Mouse (Mus musculus) heart, embryonic 13.5 days (tissue): ENCODE measurements around the gene Arhgap24. TPM values are rescaled to one million over a fixed set of nuclear protein-coding genes. Genes with fewer than 3 reads are reported as not detected.
"Not testable (repeated sequence)": the region's sequence is repeated elsewhere in the genome, so short reads cannot be mapped to it uniquely, and the experiment has no call there.

Source experiments
- ATAC-seq: fragments of 200-750 bp; cut with Nextera tagmentation; 2 replicates; pipeline ENCODE4 v1.8.0; 2017; ENCODE audit warnings: moderate TSS enrichment; ENCODE audit not compliant: insufficient number of reproducible peaks, low FRiP score, low TSS enrichment; ENCODE audit errors: extremely low read depth
- H3K27ac ChIP-seq: fragments of 300-500 bp; sonication (generic); replicated peaks from 2 replicates; pipeline ENCODE4 v1.5.1; 2015; ENCODE audit warnings: moderate library complexity, mild to moderate bottlenecking, inconsistent platforms
- H3K27me3 ChIP-seq: fragments of 300-500 bp; sonication (generic); replicated peaks from 2 replicates; pipeline ENCODE4 v1.6.1; 2015; ENCODE audit warnings: mild to moderate bottlenecking, inconsistent platforms
- H3K36me3 ChIP-seq: fragments of 300-500 bp; sonication (generic); 2 replicates; pipeline ENCODE4 v1.6.1; 2015; ENCODE audit warnings: mild to moderate bottlenecking, inconsistent platforms
- H3K4me1 ChIP-seq: fragments of 300-500 bp; sonication (generic); 2 replicates; pipeline ENCODE4 v1.6.1; 2015; ENCODE audit warnings: inconsistent platforms
- H3K4me2 ChIP-seq: fragments of 300-500 bp; sonication (generic); 2 replicates; pipeline ENCODE4 v1.6.1; 2015; ENCODE audit warnings: inconsistent platforms, mild to moderate bottlenecking, moderate library complexity
- H3K4me3 ChIP-seq: fragments of 300-500 bp; sonication (generic); 2 replicates; pipeline ENCODE4 v1.5.1; 2015; ENCODE audit warnings: moderate library complexity, mild to moderate bottlenecking, inconsistent platforms
- H3K9ac ChIP-seq: fragments of 300-500 bp; sonication (generic); 2 replicates; pipeline ENCODE4 v1.6.1; 2015; ENCODE audit warnings: inconsistent platforms, mild to moderate bottlenecking, moderate library complexity
- H3K9me3 ChIP-seq: fragments of 300-500 bp; sonication (generic); 2 replicates; pipeline ENCODE4 v1.6.1; 2016; ENCODE audit warnings: inconsistent platforms
- WGBS: fragments of 180-500 bp; shearing (Covaris S2); methylation state at CpG from one replicate; pipeline ENCODE4 v1.1.7; 2015; ENCODE audit warnings: mixed read lengths; 5-methylcytosine and 5-hydroxymethylcytosine counted together
- polyA plus RNA-seq: library from polyadenylated mRNA; unstranded; fragments of >200 nt; fragmentation: Nextera tagmentation; extraction: Ambion mirVana; gene quantifications from 2 replicates; pipeline ENCODE4 v1.2.1, GENCODE M21; 2015

Gene Arhgap24
- polyA plus RNA-seq, 1 experiment from 2014 or later: 11.2 TPM

DNA sequence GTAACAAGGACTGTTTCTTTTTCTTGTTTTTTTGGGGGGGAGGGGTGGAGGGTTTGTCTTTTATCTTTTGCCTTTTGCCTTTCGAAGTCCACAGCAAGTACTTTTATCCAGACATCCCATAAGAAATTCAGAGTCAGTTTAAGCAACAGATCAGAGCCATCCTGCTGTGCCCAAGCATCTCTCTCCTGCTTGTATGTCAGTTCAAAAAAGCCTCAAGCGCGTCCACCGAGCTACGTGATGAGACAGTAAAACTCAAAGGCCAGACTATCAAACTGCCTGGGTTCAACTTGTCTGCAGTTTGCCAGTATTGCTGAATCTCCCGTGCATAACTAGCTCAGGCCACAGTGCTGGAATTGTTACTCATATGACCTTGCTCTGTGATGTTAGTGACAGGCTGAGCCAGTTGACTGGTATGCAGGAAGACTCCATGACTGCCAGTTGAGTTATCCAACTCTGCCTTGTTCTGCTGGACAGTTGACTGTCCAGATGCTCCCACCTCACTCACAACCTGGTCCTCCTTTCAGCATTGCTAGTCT, 418.6 kb downstream of the Arhgap24 start:
- no peaks in the 10 kb centered on the region for H3K4me1 ChIP-seq
- no peak overlapping the region for H3K4me2 ChIP-seq
- ATAC-seq: no peak
- H3K4me3 ChIP-seq: no peak overlapping the region
- H3K9ac ChIP-seq: no peak overlapping the region
- no peaks in the 10 kb centered on the region for H3K9me3 ChIP-seq
- WGBS: 64% methylated on average over 6 of the region's 6 CpGs
- H3K27ac ChIP-seq: no peak overlapping the region
- H3K36me3 ChIP-seq: peaks cover 3% of the 10 kb centered on the region; the same call in 1 of the 2 replicates
- no peaks in the 10 kb centered on the region for H3K27me3 ChIP-seq

DNA sequence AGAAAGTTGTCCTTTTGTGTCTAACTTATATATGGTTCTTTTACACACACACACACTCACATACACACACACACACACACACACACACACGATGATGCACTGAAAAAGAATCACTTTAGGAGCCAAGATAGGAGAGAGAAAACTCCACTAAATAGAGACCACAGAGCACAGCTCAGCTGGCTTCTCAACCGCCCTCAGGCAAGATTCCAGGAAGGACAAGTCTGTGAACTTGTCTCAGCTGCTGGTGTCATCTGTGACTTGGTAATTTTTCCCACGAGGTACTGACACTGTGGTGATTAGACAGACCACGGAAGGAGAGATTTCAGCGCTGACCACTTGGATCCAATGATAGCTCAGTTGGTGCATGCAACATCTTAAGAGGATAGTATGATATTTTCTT, 420.0 kb downstream of the Arhgap24 start:
- Histone ChIP-seq H3K27ac (no peak overlapping the region), H3K9ac (no peak overlapping the region), H3K4me1 (peaks cover 4% of the 10 kb centered on the region; the same call in 1 of the 2 replicates), H3K4me3 (no peak overlapping the region), H3K9me3 (no peaks in the 10 kb centered on the region), H3K4me2 (no peak overlapping the region), H3K36me3 (peaks cover 3% of the 10 kb centered on the region; the same call in 1 of the 2 replicates), H3K27me3 (no peaks in the 10 kb centered on the region)
- 66% methylated on average over 5 of the region's 5 CpGs for WGBS
- no peak for ATAC-seq

DNA sequence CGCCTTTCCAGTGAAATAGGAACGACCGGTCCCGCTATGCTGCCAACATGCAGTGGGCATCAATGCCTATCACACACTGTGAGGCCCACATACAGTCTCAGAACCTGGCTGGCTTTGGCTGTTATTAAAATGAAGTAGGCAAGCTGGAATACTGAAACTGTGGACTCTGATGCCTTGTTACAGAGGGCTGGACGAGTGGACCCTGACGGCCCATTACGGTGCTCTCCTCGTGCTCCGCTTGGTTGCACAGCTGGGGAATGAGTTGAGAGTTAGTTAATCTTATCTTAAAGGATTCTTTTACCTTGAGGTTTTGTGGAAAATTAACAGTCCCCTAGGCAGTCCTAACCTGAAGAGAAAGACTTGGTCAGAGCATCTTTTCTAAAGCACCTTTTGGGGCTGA, 422.3 kb downstream of the Arhgap24 start:
- no peaks in the 10 kb centered on the region for H3K27me3 ChIP-seq
- ATAC-seq: no peak
- H3K36me3 ChIP-seq: no peaks in the 10 kb centered on the region
- no peak overlapping the region for H3K4me3 ChIP-seq
- no peak overlapping the region for H3K4me2 ChIP-seq
- no peaks in the 10 kb centered on the region for H3K9me3 ChIP-seq
- 81% methylated on average over 9 of the region's 9 CpGs for WGBS
- no peak overlapping the region for H3K27ac ChIP-seq
- H3K4me1 ChIP-seq: peaks cover 4% of the 10 kb centered on the region; the same call in 1 of the 2 replicates
- no peak overlapping the region for H3K9ac ChIP-seq

DNA sequence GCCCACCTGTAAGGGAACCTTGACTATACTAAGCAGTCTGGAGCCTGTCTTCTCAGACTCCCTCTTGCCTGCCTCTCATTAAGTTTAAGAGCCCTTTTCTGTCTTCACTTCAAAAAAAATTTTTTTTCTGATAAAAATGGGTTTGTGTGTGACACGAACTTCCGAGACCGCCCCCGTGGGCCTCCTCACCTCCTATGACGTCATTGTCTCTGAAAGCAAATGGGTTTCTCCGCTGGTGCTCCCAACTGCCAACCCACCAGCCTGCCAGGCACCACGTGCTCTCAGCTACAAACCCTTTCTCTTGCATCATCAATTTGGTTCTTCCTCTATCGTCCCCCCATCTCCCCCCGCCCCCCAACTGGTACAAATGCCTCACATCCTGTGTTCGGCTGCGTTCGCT, 422.9 kb downstream of the Arhgap24 start:
- H3K9ac ChIP-seq: no peak overlapping the region
- WGBS: 80% methylated on average over 12 of the region's 12 CpGs
- H3K36me3 ChIP-seq: no peaks in the 10 kb centered on the region
- no peaks in the 10 kb centered on the region for H3K9me3 ChIP-seq
- H3K27ac ChIP-seq: no peak overlapping the region
- no peak overlapping the region for H3K4me3 ChIP-seq
- peaks cover 4% of the 10 kb centered on the region; the same call in 1 of the 2 replicates for H3K4me1 ChIP-seq
- no peaks in the 10 kb centered on the region for H3K27me3 ChIP-seq
- H3K4me2 ChIP-seq: no peak overlapping the region
- no peak for ATAC-seq

DNA sequence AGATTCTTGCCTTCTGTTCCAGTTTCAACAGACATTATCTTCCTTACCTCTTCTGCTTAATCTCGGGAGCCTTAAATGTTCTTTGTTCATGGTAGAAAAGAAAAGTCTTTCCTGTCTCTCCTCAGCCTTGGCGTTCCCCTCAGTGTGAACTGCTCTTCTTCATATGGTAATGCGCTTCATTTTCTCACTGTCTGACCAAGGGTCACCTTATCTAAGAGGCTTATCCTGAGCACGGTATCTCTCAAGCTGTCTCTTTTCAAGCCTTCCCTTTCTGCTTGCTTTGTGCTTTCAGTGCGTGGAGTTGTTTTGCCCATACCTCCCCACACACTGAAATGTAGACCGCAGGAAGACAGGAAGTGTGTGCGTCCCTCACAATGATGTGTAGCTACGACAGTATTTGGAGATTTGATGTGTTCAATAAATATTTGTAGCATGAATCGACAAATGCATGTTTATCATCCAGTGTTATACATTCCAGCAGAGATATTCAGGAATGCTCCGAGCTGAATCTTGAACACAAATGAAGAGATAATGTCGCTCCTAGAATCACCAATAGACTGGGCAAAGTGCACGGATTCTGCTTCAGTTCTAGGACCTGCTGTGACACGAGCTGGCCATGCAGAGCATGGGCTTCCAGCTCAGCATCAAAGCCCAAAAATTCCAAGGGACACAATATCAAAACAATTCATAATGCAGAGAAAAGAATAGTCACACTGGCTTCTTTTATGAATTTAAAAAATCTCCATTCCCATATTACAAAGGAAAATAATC, 424.4 kb downstream of the Arhgap24 start:
- Histone ChIP-seq H3K27ac (no peak overlapping the region), H3K4me3 (no peak overlapping the region), H3K9ac (0 out of 2 replicates have a peak overlapping the region, but pooled peaks have one; percentile 28), H3K9me3 (no peaks in the 10 kb centered on the region), H3K27me3 (no peaks in the 10 kb centered on the region), H3K4me1 (peaks cover 4% of the 10 kb centered on the region; the same call in 1 of the 2 replicates), H3K4me2 (peak overlapping the region; percentile 42), H3K36me3 (no peaks in the 10 kb centered on the region)
- WGBS: 26% methylated on average over 13 of the region's 13 CpGs
- ATAC-seq: no peak

DNA sequence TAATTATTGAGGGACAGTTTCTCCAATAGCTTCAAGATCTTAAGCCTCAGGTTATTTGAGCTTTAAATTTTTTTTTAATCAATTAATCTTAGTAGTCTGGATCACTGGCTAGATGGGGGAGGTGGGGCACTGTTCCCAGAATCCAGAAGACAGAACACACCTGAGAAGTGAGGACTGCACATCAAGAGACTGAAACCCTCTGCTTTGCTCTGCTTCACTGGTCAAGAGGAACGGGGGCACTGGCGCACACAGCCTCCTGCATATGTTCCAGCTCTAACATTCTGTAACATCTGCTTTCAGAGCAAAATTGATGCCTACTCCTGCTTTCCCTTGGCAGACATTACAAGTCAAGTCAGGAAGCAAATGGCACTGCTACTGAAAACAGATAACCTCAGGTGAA, 439.0 kb downstream of the Arhgap24 start:
- WGBS: 88% methylated on average over 2 of the region's 2 CpGs
- no peak for ATAC-seq
- Histone ChIP-seq H3K4me3 (no peak overlapping the region), H3K9me3 (no peaks in the 10 kb centered on the region), H3K27ac (no peak overlapping the region), H3K4me1 (no peaks in the 10 kb centered on the region), H3K27me3 (no peaks in the 10 kb centered on the region), H3K9ac (no peak overlapping the region), H3K4me2 (no peak overlapping the region), H3K36me3 (no peaks in the 10 kb centered on the region)

DNA sequence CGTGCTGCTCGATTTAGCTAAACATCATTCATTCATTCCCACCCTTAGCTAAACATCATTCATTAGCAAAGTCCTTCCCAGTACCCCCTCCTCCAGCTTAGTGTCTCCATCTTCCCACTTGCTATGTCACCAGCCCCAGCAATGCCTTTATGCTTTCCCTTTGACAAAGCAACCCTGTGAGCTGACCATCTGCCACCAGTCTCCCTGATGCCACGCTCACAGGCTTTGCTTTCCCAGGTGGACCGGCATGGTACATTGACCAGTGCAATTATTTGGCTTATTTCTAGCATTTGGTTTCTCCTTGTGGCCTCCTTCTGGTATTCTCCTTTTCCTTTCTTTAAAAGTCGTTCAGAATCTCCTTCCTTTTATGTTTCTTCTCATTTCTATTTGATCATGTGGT, 445.6 kb downstream of the Arhgap24 start:
- Histone ChIP-seq H3K9me3 (no peaks in the 10 kb centered on the region), H3K4me3 (no peak overlapping the region), H3K4me2 (no peak overlapping the region), H3K4me1 (no peaks in the 10 kb centered on the region), H3K27me3 (no peaks in the 10 kb centered on the region), H3K36me3 (no peaks in the 10 kb centered on the region), H3K27ac (no peak overlapping the region), H3K9ac (no peak overlapping the region)
- ATAC-seq: no peak
- WGBS: 78% methylated on average over 5 of the region's 5 CpGs

DNA sequence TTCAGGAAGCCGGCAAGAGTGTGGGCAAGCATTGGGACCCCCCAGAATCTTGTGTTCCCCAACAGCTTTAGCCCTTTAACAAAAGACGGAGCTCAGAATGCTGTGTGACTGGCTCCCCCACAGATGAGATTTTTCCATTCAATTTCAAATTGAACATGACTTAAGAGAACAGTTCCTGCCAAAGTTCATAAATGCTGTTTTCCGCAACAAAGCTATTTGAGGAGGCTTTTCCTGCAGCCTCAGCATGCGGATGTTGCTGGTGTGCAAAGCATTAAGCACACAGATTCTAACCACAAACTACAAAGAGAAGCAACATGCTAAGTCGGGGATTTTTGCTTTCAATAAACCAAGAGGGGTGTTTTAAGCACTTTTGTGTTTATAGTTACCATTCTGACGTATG, 449.0 kb downstream of the Arhgap24 start:
- H3K9me3 ChIP-seq: no peaks in the 10 kb centered on the region
- H3K27ac ChIP-seq: no peak overlapping the region
- H3K4me2 ChIP-seq: no peak overlapping the region
- no peak overlapping the region for H3K4me3 ChIP-seq
- no peak overlapping the region for H3K9ac ChIP-seq
- ATAC-seq: no peak
- H3K36me3 ChIP-seq: no peaks in the 10 kb centered on the region
- WGBS: 62% methylated on average over 6 of the region's 6 CpGs
- no peaks in the 10 kb centered on the region for H3K4me1 ChIP-seq
- no peaks in the 10 kb centered on the region for H3K27me3 ChIP-seq

DNA sequence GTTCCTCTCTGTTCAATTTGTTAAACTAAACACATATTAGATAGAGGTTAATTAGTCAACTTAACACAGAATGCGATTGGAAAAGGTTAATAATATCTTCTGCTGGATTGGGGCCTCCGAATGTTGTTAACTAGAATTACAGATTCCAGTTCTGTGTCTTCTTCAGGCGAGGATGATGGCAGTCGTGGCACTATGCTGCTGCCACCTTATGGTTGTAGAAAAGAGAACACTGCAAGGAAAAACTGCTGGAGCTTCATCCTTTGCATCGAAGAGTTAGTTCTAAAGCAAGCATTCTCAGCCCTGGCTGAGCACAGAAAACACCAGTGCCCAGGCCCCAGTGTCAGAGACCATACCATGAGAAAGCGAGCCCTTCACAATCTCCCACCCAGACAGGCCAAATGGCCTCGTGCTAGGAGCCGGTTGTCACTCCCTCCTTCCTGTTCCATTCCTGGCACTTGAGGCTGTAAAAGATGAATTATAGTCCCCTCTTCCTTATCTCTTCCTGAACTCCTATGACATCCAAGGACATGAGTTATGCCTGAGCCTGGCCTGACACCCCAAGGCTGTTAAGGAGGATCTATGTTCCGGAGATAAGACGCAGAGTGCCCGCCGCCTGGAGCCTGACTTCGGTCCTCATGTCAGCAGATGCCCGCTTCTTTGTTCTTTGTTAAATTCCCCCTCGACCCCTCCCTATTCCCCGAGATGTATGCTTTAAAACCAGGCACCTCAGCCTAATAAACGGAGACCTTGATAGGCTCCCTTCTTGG, 462.9 kb downstream of the Arhgap24 start:
- not testable (repeated sequence) for H3K27me3 ChIP-seq, H3K4me2 ChIP-seq, H3K9ac ChIP-seq, H3K9me3 ChIP-seq, H3K4me3 ChIP-seq, ATAC-seq, H3K27ac ChIP-seq, H3K36me3 ChIP-seq, H3K4me1 ChIP-seq
- WGBS: 67% methylated on average over 17 of the region's 17 CpGs

DNA sequence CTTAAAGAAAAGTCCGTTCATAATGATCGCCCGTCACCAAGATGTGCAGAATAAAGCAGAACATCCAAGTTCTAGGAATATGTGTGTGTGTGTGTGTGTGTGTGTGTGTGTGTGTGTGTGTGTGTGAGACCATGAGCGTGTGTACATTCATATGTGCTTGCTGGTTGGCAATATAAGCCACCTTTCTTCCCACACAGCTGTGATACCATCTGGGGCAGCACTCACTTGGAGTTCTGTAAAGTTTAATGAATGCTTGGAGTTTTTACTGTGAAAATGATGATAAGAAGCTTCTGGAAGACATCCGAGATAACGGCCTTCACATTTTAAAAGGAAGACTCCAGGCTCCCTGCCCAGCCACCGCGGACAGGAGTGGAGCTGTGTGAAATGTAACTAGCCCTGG, 465.4 kb downstream of the Arhgap24 start:
- Histone ChIP-seq H3K4me3 (no peak overlapping the region), H3K27me3 (no peaks in the 10 kb centered on the region), H3K27ac (peak overlapping the region; percentile 58), H3K9ac (no peak overlapping the region), H3K4me1 (peaks cover 4% of the 10 kb centered on the region; the same call in 1 of the 2 replicates), H3K4me2 (peak overlapping the region; percentile 46), H3K36me3 (no peaks in the 10 kb centered on the region), H3K9me3 (peaks cover 4% of the 10 kb centered on the region; the same call in 1 of the 2 replicates)
- WGBS: 56% methylated on average over 8 of the region's 8 CpGs
- ATAC-seq: no peak

DNA sequence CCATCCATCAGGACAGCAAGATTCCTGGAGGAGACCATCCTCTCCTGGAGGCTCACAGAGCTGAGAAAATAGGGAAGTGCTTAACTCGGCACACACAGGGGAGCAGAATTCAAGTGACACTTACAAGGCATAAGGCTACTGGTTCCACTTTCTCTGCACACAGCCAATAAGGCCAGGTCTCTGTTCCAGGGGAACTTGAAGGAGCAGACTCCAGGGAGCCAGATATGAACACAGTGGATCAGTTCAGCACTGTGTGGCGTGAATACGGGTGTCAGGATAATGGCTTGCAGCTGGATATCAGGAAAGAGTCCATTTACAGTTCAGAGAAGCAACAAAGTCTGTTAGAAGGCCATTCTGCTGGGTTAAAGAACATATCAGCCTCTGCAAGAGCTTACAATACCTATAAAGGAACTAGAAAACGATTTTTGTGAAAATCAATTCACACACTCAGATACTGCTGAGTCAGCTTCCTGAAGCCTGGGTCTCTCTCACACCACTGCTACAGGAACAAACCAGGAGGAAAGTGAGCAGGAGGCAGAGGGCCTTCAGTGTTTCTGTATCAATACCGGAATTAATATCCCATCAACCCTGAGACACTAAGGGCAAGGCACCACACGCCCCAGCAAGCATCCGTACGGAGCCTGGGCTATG, 466.0 kb downstream of the Arhgap24 start:
- Histone ChIP-seq H3K9me3 (peaks cover 4% of the 10 kb centered on the region; the same call in 1 of the 2 replicates), H3K36me3 (no peaks in the 10 kb centered on the region), H3K27ac (peak overlapping the region; percentile 58), H3K9ac (no peak overlapping the region), H3K4me3 (no peak overlapping the region), H3K27me3 (no peaks in the 10 kb centered on the region), H3K4me2 (peak overlapping the region; percentile 46), H3K4me1 (peaks cover 4% of the 10 kb centered on the region; the same call in 1 of the 2 replicates)
- WGBS: 53% methylated on average over 8 of the region's 8 CpGs
- ATAC-seq: 0 out of 2 replicates have a peak, but pooled peaks have one; percentile 54
